Mouse (Mus musculus) stomach, postnatal 0 days (tissue): Measurements from ENCODE around the gene Rbm33.

Experiments used
- CTCF ChIP-seq: IDR thresholded peaks from 2 replicates; pipeline ENCODE4 v1.5.1; 2016; ENCODE audit warnings: antibody characterized with exemption, low read depth, mild to moderate bottlenecking, moderate library complexity
- EP300 ChIP-seq: optimal IDR thresholded peaks from 2 replicates; pipeline ENCODE3; 2016; ENCODE audit warnings: antibody characterized with exemption

- TF ChIP-seq CTCF (no peak), EP300 (no peak)
Measured at GRCm38 (mm10) chr5:28372172-28372664, 55.3 kb downstream of the Rbm33 start.
